Mouse (Mus musculus): ENCODE measurements at regions not wholly inside any gene's neighbourhood (a gene's known extent, or its start where the extent isn't known, plus 50 kb on each side); places are given as distances from the start of the nearest gene placed in this dataset.

DNA sequence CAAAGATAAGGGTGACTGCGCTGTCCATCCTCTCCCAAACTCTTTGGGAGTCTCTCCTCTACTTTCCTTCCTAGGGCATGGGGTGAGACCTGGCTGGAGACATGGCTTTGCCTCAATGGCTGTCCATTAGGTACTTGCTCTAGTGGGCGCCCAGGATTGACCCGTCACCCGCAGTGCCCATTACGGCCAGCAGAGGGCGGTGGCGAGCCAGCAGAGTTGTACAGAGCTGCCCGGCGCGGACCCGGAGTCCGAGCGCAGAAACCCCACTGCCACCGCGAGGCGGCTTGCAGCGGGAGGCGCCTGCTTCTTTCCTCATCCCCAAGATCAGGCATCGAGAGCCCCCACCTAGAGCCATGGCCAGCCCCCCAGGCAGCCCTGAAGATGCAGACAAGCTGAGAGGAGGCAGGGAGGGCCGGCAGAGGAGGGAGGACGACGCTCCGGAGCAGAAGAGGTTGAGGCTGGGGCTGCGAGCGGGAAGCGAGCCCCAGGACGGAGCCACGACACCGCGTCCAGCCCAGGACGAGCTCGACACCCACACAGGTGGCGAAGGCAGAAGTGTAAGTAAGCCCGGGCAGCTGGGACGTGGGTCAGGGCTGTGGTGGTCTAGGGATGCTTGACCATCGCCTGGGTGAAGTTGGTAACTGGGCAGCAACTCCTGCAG, 50.9 kb upstream of the Eef2kmt start:
- DNase-seq (ENCODE audit: low read depth, low spot score): peak; percentile 75

Measured in CD4-positive helper T cell, adult 2 months (primary cell).